18 mouse cellular contexts compared by ENCODE assay signal in the genomic region with DNA sequence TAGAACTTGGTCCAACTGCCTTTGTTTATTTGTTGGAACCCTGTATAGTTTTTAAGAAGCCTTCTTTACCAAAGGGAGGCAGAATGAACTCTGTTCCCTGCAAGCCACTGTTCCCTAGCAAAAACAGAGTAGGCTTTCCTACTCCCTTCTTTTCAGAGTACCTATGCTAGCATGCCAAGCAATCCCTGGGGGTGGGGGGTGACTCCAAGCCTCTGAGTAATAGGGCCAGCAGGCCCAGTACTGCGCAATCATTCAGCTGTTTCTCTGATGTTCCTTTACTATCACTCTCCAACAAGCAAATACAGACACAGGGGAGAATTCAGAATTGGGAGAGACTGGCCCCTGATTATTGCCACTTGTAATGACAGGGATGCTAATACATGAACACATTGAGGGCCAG.
"Had no signal": no experiment of that assay in that cellular context is flagged by ENCODE, and none has a peak within 500 bp of the region (broad histone marks: within the 10 kb centered on the region; RNA-seq: fewer than 3 reads in every experiment).

No protein-coding gene starts in this region.

- H3K27ac ChIP-seq: midbrain, embryonic 10.5 days; midbrain, embryonic 12.5 days; neural tube, embryonic 13.5 days; neural tube, embryonic 15.5 days had no signal

- DNase-seq: lung, adult 18-20 months; lung, embryonic 14.5 days; lung, postnatal 10 days; lung, postnatal 4 days; midbrain, embryonic 14.5 days; retina, postnatal 1 day; right cerebral cortex, adult 18-20 months; right cerebral cortex, postnatal 25 days; right cerebral cortex, postnatal 4 days; spleen, adult 18-20 months; thymus, adult 18-20 months; thymus, postnatal 14 days; thymus, postnatal 36 days had no signal

- H3K4me3 ChIP-seq: midbrain, embryonic 10.5 days; midbrain, embryonic 12.5 days; myocyte; neural tube, embryonic 13.5 days; neural tube, embryonic 15.5 days had no signal

- H3K27me3 ChIP-seq: midbrain, embryonic 12.5 days; neural tube, embryonic 13.5 days; neural tube, embryonic 15.5 days had no signal

- H3K4me1 ChIP-seq: midbrain, embryonic 10.5 days; midbrain, embryonic 12.5 days; neural tube, embryonic 13.5 days; neural tube, embryonic 15.5 days had no signal
